Mouse (Mus musculus) ES-Bruce4 (cell line): Measurements from ENCODE around the gene Myh1. TPM values are rescaled to one million over a fixed set of nuclear protein-coding genes. Genes with fewer than 3 reads are reported as not detected.
A peak's percentile ranks its signal among the peaks of the same experiment; 100 is the strongest.

ENCODE experiments used
- H3K27ac ChIP-seq: 2 replicates; pipeline ENCODE4 v1.5.1; 2012; ENCODE audit warnings: low read length, inconsistent platforms; ENCODE audit not compliant: insufficient read depth
- H3K27me3 ChIP-seq: 2 replicates; pipeline ENCODE4 v1.6.1; 2012; ENCODE audit warnings: mild to moderate bottlenecking, low read length, inconsistent platforms; ENCODE audit not compliant: control insufficient read depth, poor library complexity, insufficient read depth, severe bottlenecking
- H3K36me3 ChIP-seq: 2 replicates; pipeline ENCODE4 v1.6.1; 2012; ENCODE audit warnings: inconsistent platforms, mild to moderate bottlenecking, low read length, moderate library complexity; ENCODE audit not compliant: control insufficient read depth, poor library complexity, insufficient read depth, severe bottlenecking
- H3K4me1 ChIP-seq: one replicate; pipeline ENCODE4 v1.8.1; 2011; ENCODE audit warnings: low read length; ENCODE audit not compliant: control insufficient read depth, insufficient read depth
- H3K4me3 ChIP-seq: 2 replicates; pipeline ENCODE4 v1.5.1; 2011; ENCODE audit warnings: low read depth, mild to moderate bottlenecking, low read length
- H3K9ac ChIP-seq: 2 replicates; pipeline ENCODE4 v1.6.1; 2012; ENCODE audit warnings: low read depth, mild to moderate bottlenecking, inconsistent platforms; ENCODE audit not compliant: poor library complexity, severe bottlenecking
- H3K9me3 ChIP-seq: replicated peaks from 2 replicates; pipeline ENCODE4 v1.6.1; 2012; ENCODE audit warnings: mild to moderate bottlenecking, low read length, inconsistent platforms; ENCODE audit not compliant: control insufficient read depth, poor library complexity, insufficient read depth, severe bottlenecking
- CTCF ChIP-seq: IDR thresholded peaks from one replicate; pipeline ENCODE4 v1.8.1; 2011; ENCODE audit warnings: low read depth, low read length
- EP300 ChIP-seq: IDR thresholded peaks from 2 replicates; pipeline ENCODE4 v1.6.1; 2011; ENCODE audit warnings: low read depth, low read length; ENCODE audit not compliant: insufficient read depth
- POLR2A ChIP-seq: IDR thresholded peaks from one replicate; pipeline ENCODE4 v1.8.1; 2011; ENCODE audit warnings: low read length; ENCODE audit not compliant: insufficient read depth
- polyA plus RNA-seq: library from polyadenylated mRNA; stranded (reverse); fragments of >200 nt; gene quantifications from 2 replicates; pipeline ENCODE4 v1.2.4, GENCODE M21; 2011; ENCODE audit warnings: low read depth; ENCODE audit not compliant: missing spikeins, insufficient read depth, insufficient read length

Gene Myh1
- polyA plus RNA-seq, 1 experiment = not detected

GRCm38 (mm10) chr11:67170727-67171126, 29.1 kb upstream of the Myh1 start, which contains the start of gene Myh2:
Gene Myh2 (plus strand): TSS chr11:67171027.
- Histone ChIP-seq H3K4me3 (no peak within 1 kb of the TSS), H3K9ac (no peak within 1 kb of the TSS), H3K4me1 (no peaks in the 10 kb centered on the region), H3K9me3 (no peaks in the 10 kb centered on the region), H3K36me3 (no peaks in the 10 kb centered on the region), H3K27ac (no peak within 1 kb of the TSS), H3K27me3 (no peaks in the 10 kb centered on the region)
- TF ChIP-seq POLR2A (no peak), CTCF (no peak), EP300 (no peak)

- no peaks in the 10 kb centered on the region for H3K27me3 ChIP-seq
- no peak overlapping the region for H3K27ac ChIP-seq
- no peak overlapping the region for H3K4me3 ChIP-seq
- H3K9ac ChIP-seq = no peak overlapping the region
- no peaks in the 10 kb centered on the region for H3K4me1 ChIP-seq
- H3K9me3 ChIP-seq = no peaks in the 10 kb centered on the region
- H3K36me3 ChIP-seq = no peaks in the 10 kb centered on the region
- no peak for TF ChIP-seq EP300
- no peak for TF ChIP-seq POLR2A
- no peak for TF ChIP-seq CTCF
Measured at GRCm38 (mm10) chr11:67172439-67172838, 27.4 kb upstream of the Myh1 start.

GRCm38 (mm10) chr11:67176376-67176775, 23.5 kb upstream of the Myh1 start:
- Histone ChIP-seq H3K4me1 (no peaks in the 10 kb centered on the region), H3K4me3 (no peak overlapping the region), H3K9me3 (no peaks in the 10 kb centered on the region), H3K36me3 (no peaks in the 10 kb centered on the region), H3K27me3 (no peaks in the 10 kb centered on the region), H3K27ac (no peak overlapping the region), H3K9ac (no peak overlapping the region)
- TF ChIP-seq EP300 = no peak
- no peak for TF ChIP-seq CTCF
- TF ChIP-seq POLR2A = no peak

DNA sequence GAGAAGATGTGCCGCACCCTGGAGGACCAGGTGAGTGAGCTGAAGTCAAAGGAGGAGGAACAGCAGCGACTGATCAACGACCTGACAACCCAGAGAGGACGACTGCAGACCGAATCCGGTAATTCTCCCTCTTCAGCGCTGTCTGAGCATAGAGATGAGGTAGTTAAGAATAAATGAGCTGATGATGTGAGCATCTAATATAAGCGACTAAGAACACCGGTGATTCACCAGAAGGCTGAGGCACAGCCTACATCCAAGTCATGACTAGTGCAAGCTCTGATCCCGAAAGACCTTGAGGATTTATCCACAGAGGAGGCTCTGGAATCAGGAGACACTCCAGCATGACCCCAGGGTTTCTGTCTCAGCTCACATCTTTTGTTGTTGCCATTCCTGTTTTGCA, 9.5 kb upstream of the Myh1 start:
- no peak for TF ChIP-seq CTCF
- TF ChIP-seq EP300 = no peak
- no peak for TF ChIP-seq POLR2A
- Histone ChIP-seq H3K36me3 (no peaks in the 10 kb centered on the region), H3K27ac (no peak overlapping the region), H3K9ac (no peak overlapping the region), H3K27me3 (no peaks in the 10 kb centered on the region), H3K9me3 (no peaks in the 10 kb centered on the region), H3K4me1 (no peaks in the 10 kb centered on the region), H3K4me3 (no peak overlapping the region)

- H3K4me3 ChIP-seq = no peak overlapping the region
- H3K27ac ChIP-seq = no peak overlapping the region
- no peaks in the 10 kb centered on the region for H3K4me1 ChIP-seq
- no peak overlapping the region for H3K9ac ChIP-seq
- TF ChIP-seq POLR2A (no peak), CTCF (no peak), EP300 (no peak)
- no peaks in the 10 kb centered on the region for H3K36me3 ChIP-seq
- no peaks in the 10 kb centered on the region for H3K27me3 ChIP-seq
- H3K9me3 ChIP-seq = no peaks in the 10 kb centered on the region
Measured at GRCm38 (mm10) chr11:67190814-67191213, 9.0 kb upstream of the Myh1 start.

DNA sequence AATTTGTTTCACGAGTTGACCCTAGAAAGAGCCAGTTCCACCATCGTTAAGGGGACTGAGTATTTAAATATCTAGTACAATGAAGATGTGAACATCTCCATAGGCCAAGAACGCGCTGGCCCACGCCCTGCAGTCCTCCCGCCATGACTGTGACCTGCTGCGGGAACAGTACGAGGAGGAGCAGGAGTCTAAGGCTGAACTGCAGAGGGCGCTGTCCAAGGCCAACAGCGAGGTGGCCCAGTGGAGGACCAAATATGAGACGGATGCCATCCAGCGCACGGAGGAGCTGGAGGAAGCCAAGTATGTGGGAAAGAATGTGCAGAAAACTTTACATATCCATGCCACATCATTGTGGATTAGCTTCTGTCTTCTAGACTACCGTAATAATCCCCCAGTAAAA, 8.4 kb upstream of the Myh1 start:
- H3K9ac ChIP-seq = no peak overlapping the region
- no peak for TF ChIP-seq EP300
- peak; percentile 36 for TF ChIP-seq CTCF
- H3K36me3 ChIP-seq = no peaks in the 10 kb centered on the region
- H3K27ac ChIP-seq = no peak overlapping the region
- no peaks in the 10 kb centered on the region for H3K9me3 ChIP-seq
- no peaks in the 10 kb centered on the region for H3K4me1 ChIP-seq
- no peaks in the 10 kb centered on the region for H3K27me3 ChIP-seq
- no peak overlapping the region for H3K4me3 ChIP-seq
